Mouse (Mus musculus): ENCODE measurements at regions not wholly inside any gene's neighbourhood (a gene's known extent, or its start where the extent isn't known, plus 50 kb on each side); places are given as distances from the start of the nearest gene placed in this dataset.

GRCm38 (mm10) chrX:11655466-11655865, 327.8 kb downstream of the H2al1j start:
- Histone ChIP-seq H3K4me3 (replicated peaks; ENCODE audit: low read length) (no peak overlapping the region), H3K27me3 (ENCODE audit: insufficient read depth, low read length) (peaks cover 34% of the 10 kb centered on the region), H3K4me1 (replicated peaks; ENCODE audit: low read depth, low read length) (no peaks in the 10 kb centered on the region), H3K36me3 (ENCODE audit: insufficient read depth, low read length) (no peaks in the 10 kb centered on the region), H3K9me3 (ENCODE audit: low read length) (no peaks in the 10 kb centered on the region)
- TF ChIP-seq CTCF (conservative IDR thresholded peaks at IDR 0.05; ENCODE audit: low read length) (no peak), NANOG (IDR thresholded peaks at IDR 0.05; ENCODE audit: borderline replicate concordance, low read length) (no peak), POU5F1 (IDR thresholded peaks at IDR 0.05; ENCODE audit: borderline replicate concordance, low read length) (no peak)

DNA sequence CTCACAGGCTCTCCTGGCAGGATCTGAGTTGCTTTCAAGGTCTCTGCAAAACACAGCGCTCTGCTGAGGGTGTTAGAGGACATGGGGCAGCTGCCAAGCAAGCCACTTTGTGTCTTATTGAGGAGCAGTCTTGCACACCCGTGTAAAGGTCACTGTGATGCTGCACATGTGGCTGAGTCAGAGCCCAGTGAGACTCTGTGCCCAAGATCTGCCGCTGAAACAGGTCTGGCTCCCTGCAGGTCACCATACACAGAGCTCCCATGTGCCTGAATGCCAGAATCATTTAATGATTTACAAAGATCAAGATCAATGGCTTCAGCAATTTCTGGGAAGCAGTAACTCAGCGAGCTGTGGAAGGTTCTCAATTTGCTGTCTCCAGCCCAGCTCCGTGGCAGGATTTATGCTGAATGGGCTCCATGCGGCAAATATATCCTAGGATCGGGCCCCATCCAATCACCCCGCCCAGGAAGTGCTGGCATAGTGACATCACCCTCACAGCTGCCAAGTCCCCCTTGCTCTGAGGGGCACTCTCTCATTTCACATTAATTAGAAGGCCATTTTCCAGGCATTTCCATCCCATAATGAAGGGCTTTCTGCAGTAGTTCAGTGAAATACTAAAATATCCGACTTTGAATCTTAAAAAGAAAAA, 330.1 kb downstream of the H2al1j start:
- Histone ChIP-seq H3K4me3 (replicated peaks; ENCODE audit: low read length) (no peak overlapping the region), H3K4me1 (replicated peaks; ENCODE audit: low read depth, low read length) (no peaks in the 10 kb centered on the region), H3K27me3 (ENCODE audit: insufficient read depth, low read length) (peaks cover 53% of the 10 kb centered on the region), H3K9me3 (ENCODE audit: low read length) (no peaks in the 10 kb centered on the region), H3K36me3 (ENCODE audit: insufficient read depth, low read length) (no peaks in the 10 kb centered on the region)
- TF ChIP-seq CTCF (conservative IDR thresholded peaks at IDR 0.05; ENCODE audit: low read length) (no peak), POU5F1 (IDR thresholded peaks at IDR 0.05; ENCODE audit: borderline replicate concordance, low read length) (no peak), NANOG (IDR thresholded peaks at IDR 0.05; ENCODE audit: borderline replicate concordance, low read length) (no peak)

GRCm38 (mm10) chrX:11663187-11663829, 335.7 kb downstream of the H2al1j start:
- TF ChIP-seq POU5F1 (IDR thresholded peaks at IDR 0.05; ENCODE audit: borderline replicate concordance, low read length) (no peak), NANOG (IDR thresholded peaks at IDR 0.05; ENCODE audit: borderline replicate concordance, low read length) (no peak), CTCF (conservative IDR thresholded peaks at IDR 0.05; ENCODE audit: low read length) (no peak)
- Histone ChIP-seq H3K4me3 (replicated peaks; ENCODE audit: low read length) (no peak overlapping the region), H3K4me1 (replicated peaks; ENCODE audit: low read depth, low read length) (peaks cover 22% of the 10 kb centered on the region), H3K9me3 (ENCODE audit: low read length) (no peaks in the 10 kb centered on the region), H3K36me3 (ENCODE audit: insufficient read depth, low read length) (no peaks in the 10 kb centered on the region), H3K27me3 (ENCODE audit: insufficient read depth, low read length) (peaks cover 65% of the 10 kb centered on the region)

DNA sequence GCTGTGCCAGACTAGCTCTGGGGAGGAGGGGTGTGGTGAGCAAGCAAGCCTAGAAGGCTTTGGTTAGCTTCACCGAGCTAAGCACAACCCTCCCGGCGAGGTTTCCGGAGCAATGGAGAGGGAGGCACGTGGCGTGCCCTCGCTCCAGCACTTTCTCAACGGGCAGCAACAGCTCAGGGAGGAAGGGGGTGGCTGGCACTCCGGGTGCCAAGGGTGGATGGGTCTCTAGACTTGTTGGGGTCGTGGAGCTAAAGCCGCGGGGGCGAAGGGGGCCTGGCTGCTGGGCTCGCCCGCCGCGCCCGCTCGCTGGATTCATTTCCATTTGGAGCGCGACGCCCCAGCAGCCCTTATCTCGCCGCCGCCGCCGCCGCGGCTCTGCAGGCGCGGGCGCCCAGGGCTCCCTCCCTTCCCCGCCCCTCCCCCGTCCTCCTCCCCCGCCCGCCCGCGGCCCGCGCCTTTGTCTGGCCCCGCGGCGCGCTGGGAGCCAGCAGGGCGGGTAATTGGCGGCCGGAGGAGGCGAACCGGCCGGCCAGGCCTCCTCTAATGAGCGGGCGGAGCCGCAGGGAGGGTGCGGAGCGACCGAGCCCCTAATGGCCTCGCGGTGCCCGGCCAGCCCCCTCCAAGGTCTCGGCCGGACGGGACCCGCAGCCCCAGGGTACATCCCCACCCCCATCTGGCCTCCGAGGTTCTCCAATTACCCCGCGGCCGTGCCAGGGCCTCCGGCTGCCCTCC, 336.9 kb downstream of the H2al1j start:
- Histone ChIP-seq H3K4me3 (replicated peaks; ENCODE audit: low read length) (peak overlapping the region; percentile 75), H3K9me3 (ENCODE audit: low read length) (no peaks in the 10 kb centered on the region), H3K36me3 (ENCODE audit: insufficient read depth, low read length) (no peaks in the 10 kb centered on the region), H3K4me1 (replicated peaks; ENCODE audit: low read depth, low read length) (peaks cover 31% of the 10 kb centered on the region), H3K27me3 (ENCODE audit: insufficient read depth, low read length) (peaks cover 60% of the 10 kb centered on the region)
- TF ChIP-seq NANOG (IDR thresholded peaks at IDR 0.05; ENCODE audit: borderline replicate concordance, low read length) (no peak), CTCF (conservative IDR thresholded peaks at IDR 0.05; ENCODE audit: low read length) (no peak), POU5F1 (IDR thresholded peaks at IDR 0.05; ENCODE audit: borderline replicate concordance, low read length) (no peak)

GRCm38 (mm10) chrX:11665077-11665974, 337.7 kb downstream of the H2al1j start:
- Histone ChIP-seq H3K36me3 (ENCODE audit: insufficient read depth, low read length) (no peaks in the 10 kb centered on the region), H3K4me3 (replicated peaks; ENCODE audit: low read length) (peak overlapping the region; percentile 75), H3K27me3 (ENCODE audit: insufficient read depth, low read length) (peaks cover 57% of the 10 kb centered on the region), H3K9me3 (ENCODE audit: low read length) (no peaks in the 10 kb centered on the region), H3K4me1 (replicated peaks; ENCODE audit: low read depth, low read length) (peaks cover 31% of the 10 kb centered on the region)
- TF ChIP-seq NANOG (IDR thresholded peaks at IDR 0.05; ENCODE audit: borderline replicate concordance, low read length) (no peak), POU5F1 (IDR thresholded peaks at IDR 0.05; ENCODE audit: borderline replicate concordance, low read length) (no peak), CTCF (conservative IDR thresholded peaks at IDR 0.05; ENCODE audit: low read length) (no peak)

DNA sequence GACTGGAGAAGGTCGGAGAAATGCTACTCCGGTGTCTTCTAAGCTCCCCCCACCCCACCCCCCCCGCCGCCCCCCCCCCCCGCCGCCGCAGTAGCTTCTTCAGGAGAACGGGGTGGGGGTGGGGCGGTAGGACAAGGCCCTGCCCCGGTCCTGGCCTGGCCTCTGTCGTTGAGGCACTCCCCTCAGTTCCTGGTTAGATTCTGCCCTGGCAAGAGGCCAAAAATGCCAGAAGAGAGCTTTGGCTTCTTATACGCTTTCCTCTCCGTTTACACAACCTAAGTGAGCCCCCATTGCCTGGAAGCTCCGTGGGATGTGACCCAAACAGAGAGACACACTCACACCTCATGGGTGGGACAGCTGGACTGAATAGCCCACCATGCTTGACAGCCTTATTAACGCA, 338.9 kb downstream of the H2al1j start:
- H3K36me3 ChIP-seq (ENCODE audit: insufficient read depth, low read length) = no peaks in the 10 kb centered on the region
- no peaks in the 10 kb centered on the region for H3K9me3 ChIP-seq (ENCODE audit: low read length)
- no peak overlapping the region for H3K4me3 ChIP-seq (replicated peaks; ENCODE audit: low read length)
- peaks cover 32% of the 10 kb centered on the region for H3K4me1 ChIP-seq (replicated peaks; ENCODE audit: low read depth, low read length)
- no peak for TF ChIP-seq NANOG (IDR thresholded peaks at IDR 0.05; ENCODE audit: borderline replicate concordance, low read length)
- no peak for TF ChIP-seq CTCF (conservative IDR thresholded peaks at IDR 0.05; ENCODE audit: low read length)
- TF ChIP-seq POU5F1 (IDR thresholded peaks at IDR 0.05; ENCODE audit: borderline replicate concordance, low read length) = no peak
- H3K27me3 ChIP-seq (ENCODE audit: insufficient read depth, low read length) = peaks cover 48% of the 10 kb centered on the region

- H3K4me1 ChIP-seq (replicated peaks; ENCODE audit: low read depth, low read length) = peaks cover 19% of the 10 kb centered on the region
- H3K9me3 ChIP-seq (ENCODE audit: low read length) = no peaks in the 10 kb centered on the region
- H3K27me3 ChIP-seq (ENCODE audit: insufficient read depth, low read length) = peaks cover 10% of the 10 kb centered on the region
- H3K4me3 ChIP-seq (replicated peaks; ENCODE audit: low read length) = no peak overlapping the region
- TF ChIP-seq POU5F1 (IDR thresholded peaks at IDR 0.05; ENCODE audit: borderline replicate concordance, low read length) (no peak), CTCF (conservative IDR thresholded peaks at IDR 0.05; ENCODE audit: low read length) (no peak), NANOG (IDR thresholded peaks at IDR 0.05; ENCODE audit: borderline replicate concordance, low read length) (no peak)
- H3K36me3 ChIP-seq (ENCODE audit: insufficient read depth, low read length) = no peaks in the 10 kb centered on the region
Measured at GRCm38 (mm10) chrX:11671805-11672204, 344.2 kb downstream of the H2al1j start.
